Mouse (Mus musculus): ENCODE results near the gene Hoxa9.

Hoxa9 gene

GRCm38 (mm10) chr6:52227470-52228222 is 3.2 kb downstream of the Hoxa9 start:
- no peak for DNase-seq

- no peak for DNase-seq
Observed at GRCm38 (mm10) chr6:52226569-52227257, 4.2 kb downstream of the Hoxa9 start.

GRCm38 (mm10) chr6:52225612-52226568 is 5.0 kb downstream of the Hoxa9 start:
- DNase-seq, result no peak

GRCm38 (mm10) chr6:52224895-52225611 is 5.8 kb downstream of the Hoxa9 start:
- DNase-seq, result no peak

- DNase-seq, result no peak
Observed at GRCm38 (mm10) chr6:52223939-52224760, 6.7 kb downstream of the Hoxa9 start.

- no peak for DNase-seq
Observed at GRCm38 (mm10) chr6:52222729-52223128, 8.2 kb downstream of the Hoxa9 start.

GRCm38 (mm10) chr6:52221993-52222685 is 8.8 kb downstream of the Hoxa9 start:
- DNase-seq, result no peak

- peak; percentile 91 for DNase-seq
Observed at GRCm38 (mm10) chr6:52221337-52221992, 9.4 kb downstream of the Hoxa9 start, which contains the start of gene Hoxa7. Hoxa7 (minus strand) TSS chr6:52221854.

- no peak for DNase-seq
Observed at GRCm38 (mm10) chr6:52220865-52221310, 10.0 kb downstream of the Hoxa9 start.

- DNase-seq, result no peak
Observed at GRCm38 (mm10) chr6:52220003-52220864, 10.7 kb downstream of the Hoxa9 start.

GRCm38 (mm10) chr6:52219234-52219942 is 11.5 kb downstream of the Hoxa9 start:
- DNase-seq, result no peak

- no peak for DNase-seq
Observed at GRCm38 (mm10) chr6:52218643-52219215, 12.2 kb downstream of the Hoxa9 start.

- DNase-seq, result peak; percentile 30
Observed at GRCm38 (mm10) chr6:52217895-52218642, 12.8 kb downstream of the Hoxa9 start.

- DNase-seq, result no peak
Observed at GRCm38 (mm10) chr6:52217459-52217768, 13.5 kb downstream of the Hoxa9 start.

- DNase-seq, result no peak
Observed at GRCm38 (mm10) chr6:52216691-52217458, 14.0 kb downstream of the Hoxa9 start.

- no peak for DNase-seq
Observed at GRCm38 (mm10) chr6:52215771-52216535, 14.9 kb downstream of the Hoxa9 start.

Data from retina, postnatal 1 day (tissue).